Mouse (Mus musculus): Measurements from ENCODE around the gene Prl7c1.

Gene Prl7c1

GRCm38 (mm10) chr13:27780704-27781103, at the start of gene Prl7c1:
TSS of gene Prl7c1 (minus strand) at chr13:27780804.
- WGBS, result 92% methylated on average over 3 of the region's 3 CpGs

- 89% methylated on average over 1 of the region's 1 CpGs for WGBS
These were observed 22.2 kb upstream of the Prl7c1 start for GRCm38 (mm10) chr13:27802765-27803164.

GRCm38 (mm10) chr13:27801354-27801753, 20.8 kb upstream of the Prl7c1 start, which contains the start of gene Prl2a1:
TSS of gene Prl2a1 (plus strand) at chr13:27801654.
- WGBS, result 78% methylated on average over 1 of the region's 1 CpGs

DNA sequence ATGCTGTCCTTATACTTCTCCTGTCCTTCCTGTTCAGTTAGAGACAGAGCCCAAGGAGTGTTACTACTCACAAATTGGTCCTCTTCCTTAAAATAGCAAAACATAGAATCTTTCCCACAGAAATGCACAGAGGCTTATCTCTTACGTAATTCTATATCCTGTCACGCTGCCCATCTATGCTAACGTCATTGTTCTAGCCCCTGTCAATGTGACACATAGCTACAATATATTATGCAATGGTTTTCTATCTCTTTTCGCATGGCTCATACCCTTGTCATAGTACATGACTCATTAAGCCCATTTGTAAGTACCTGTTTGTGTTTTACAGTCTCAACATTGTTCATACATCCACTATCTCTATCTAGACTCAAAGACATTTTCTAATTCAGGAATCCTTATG, 18.7 kb upstream of the Prl7c1 start:
- WGBS, result 73% methylated on average over 4 of the region's 4 CpGs

GRCm38 (mm10) chr13:27734512-27735186, 46.0 kb downstream of the Prl7c1 start:
- WGBS, result 90% methylated on average over 10 of the region's 10 CpGs

GRCm38 (mm10) chr13:27730286-27730959, 50.2 kb downstream of the Prl7c1 start:
- 83% methylated on average over 5 of the region's 5 CpGs for WGBS

DNA sequence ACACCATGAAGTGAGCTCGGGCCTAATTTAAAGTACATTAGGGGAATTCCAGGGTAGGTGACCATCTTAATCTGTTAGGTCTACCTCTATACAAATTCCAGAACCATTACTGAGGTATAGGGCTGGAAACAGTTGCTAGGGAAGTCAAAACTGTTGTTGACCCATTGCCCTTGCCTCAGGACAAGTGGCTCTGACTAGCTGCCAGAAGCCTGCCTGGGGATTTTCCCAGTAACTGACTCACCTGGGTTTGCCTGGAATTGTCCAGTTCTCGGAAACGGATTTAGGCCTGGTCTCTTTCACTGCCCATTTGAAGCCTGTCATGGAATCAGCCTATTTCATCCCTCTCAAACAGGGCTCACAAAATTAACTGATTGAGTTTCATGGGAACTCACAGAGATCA, 55.5 kb downstream of the Prl7c1 start:
- 97% methylated on average over 3 of the region's 3 CpGs for WGBS

Data from cerebral cortex, adult 2 months (tissue).